ENCODE assay signal across 8 mouse cellular contexts in genomic region chr1:136466143-136466811, GRCm38 (mm10). TPM values are rescaled to one million over a fixed set of nuclear protein-coding genes. Genes with fewer than 3 reads are reported as not detected.
DNase-seq lines count a peak whose midpoint lies in the region; ATAC-seq lines count a peak whose summit lies in the region.

TSS of gene Kif14 (plus strand) at chr1:136466343.

- peak; percentile 98 for DNase-seq in CD4-positive, CD25-positive, alpha-beta regulatory T cell, adult 2 months (ENCODE audit: low read depth, low spot score)
- DNase-seq in fat pad, adult 2 months (ENCODE audit: extremely low read depth, low read depth, low spot score): peak; percentile 68
- peak; percentile 96 for DNase-seq in kidney, postnatal 14 days
- DNase-seq in liver, embryonic 13.5 days: peak; percentile 97
- DNase-seq in neural tube, embryonic 10.5 days (ENCODE audit: extremely low spot score, low spot score): peak; percentile 96

- peak within 1 kb of the TSS; percentile 75 for H3K9ac ChIP-seq in heart, embryonic 14.5 days (ENCODE audit: low read length)
- peak within 1 kb of the TSS; percentile 98 for H3K9ac ChIP-seq in liver, embryonic 13.5 days
- peak within 1 kb of the TSS; percentile 77 for H3K9ac ChIP-seq in stomach, embryonic 16.5 days (ENCODE audit: low read length)

- no peaks in the 10 kb centered on the region for H3K9me3 ChIP-seq in heart, embryonic 14.5 days (ENCODE audit: control insufficient read depth, low read length)
- no peaks in the 10 kb centered on the region for H3K9me3 ChIP-seq in liver, embryonic 13.5 days (replicated peaks)
- H3K9me3 ChIP-seq in stomach, embryonic 16.5 days (replicated peaks; ENCODE audit: control insufficient read depth, low read length): no peaks in the 10 kb centered on the region

- under 1% methylated on average over 48 of the region's 52 CpGs for WGBS in heart, embryonic 14.5 days
- under 1% methylated on average over 52 of the region's 52 CpGs for WGBS in liver, embryonic 13.5 days (ENCODE audit: insufficient replicate concordance)
- under 1% methylated on average over 52 of the region's 52 CpGs for WGBS in stomach, embryonic 16.5 days

- H3K4me2 ChIP-seq in heart, embryonic 14.5 days (ENCODE audit: low read length): peak within 1 kb of the TSS; percentile 99
- peak within 1 kb of the TSS; percentile 97 for H3K4me2 ChIP-seq in liver, embryonic 13.5 days
- peak within 1 kb of the TSS; percentile 98 for H3K4me2 ChIP-seq in stomach, embryonic 16.5 days (ENCODE audit: low read depth, low read length)

- peak; percentile 98 for ATAC-seq in heart, embryonic 14.5 days (ENCODE audit: insufficient number of reproducible peaks, insufficient read depth, low FRiP score, low read depth)
- ATAC-seq in liver, embryonic 13.5 days (ENCODE audit: low read depth): peak; percentile 100
- peak; percentile 99 for ATAC-seq in stomach, embryonic 16.5 days (ENCODE audit: insufficient read depth, low FRiP score)

- H3K4me3 ChIP-seq in brown adipose tissue, adult 24 weeks (ENCODE audit: insufficient read depth, low read depth, low read length): peak within 1 kb of the TSS; percentile 55
- H3K4me3 ChIP-seq in heart, embryonic 14.5 days (ENCODE audit: control insufficient read depth in 1 of 2, insufficient read depth in 1 of 2, low read depth in 1 of 2, low read length in 2 of 2): peak within 1 kb of the TSS; percentile 54 to 76
- peak within 1 kb of the TSS; percentile 95 for H3K4me3 ChIP-seq in liver, embryonic 13.5 days (replicated peaks)
- peak within 1 kb of the TSS; percentile 81 for H3K4me3 ChIP-seq in stomach, embryonic 16.5 days (replicated peaks; ENCODE audit: low read length)

- no peak within 1 kb of the TSS for H3K27ac ChIP-seq in brown adipose tissue, adult 24 weeks (replicated peaks; ENCODE audit: low read depth, low read length)
- no peak within 1 kb of the TSS; a peak in 1 of 4 replicates for H3K27ac ChIP-seq in heart, embryonic 14.5 days (replicated peaks in 1 of 2; ENCODE audit: control insufficient read depth in 1 of 2, insufficient read depth in 1 of 2, low read depth in 2 of 2, low read length in 2 of 2)
- H3K27ac ChIP-seq in liver, embryonic 13.5 days: peak within 1 kb of the TSS; percentile 91
- no peak within 1 kb of the TSS for H3K27ac ChIP-seq in stomach, embryonic 16.5 days (ENCODE audit: low read length)

- peaks cover 15% of the 10 kb centered on the region for H3K36me3 ChIP-seq in heart, embryonic 14.5 days (ENCODE audit: control insufficient read depth, insufficient read depth, low read length)
- H3K36me3 ChIP-seq in liver, embryonic 13.5 days: peaks cover 37% of the 10 kb centered on the region
- H3K36me3 ChIP-seq in stomach, embryonic 16.5 days (ENCODE audit: control insufficient read depth, insufficient read depth, low read length): no peaks in the 10 kb centered on the region

- H3K27me3 ChIP-seq in heart, embryonic 14.5 days (ENCODE audit: control insufficient read depth, insufficient read depth, low read length): no peaks in the 10 kb centered on the region
- no peaks in the 10 kb centered on the region; the same call in 1 of the 2 replicates for H3K27me3 ChIP-seq in liver, embryonic 13.5 days
- H3K27me3 ChIP-seq in stomach, embryonic 16.5 days (ENCODE audit: control insufficient read depth, insufficient read depth, low read length): no peaks in the 10 kb centered on the region

- no peaks in the 10 kb centered on the region; the same call in 1 of the 2 replicates for H3K4me1 ChIP-seq in brown adipose tissue, adult 24 weeks (ENCODE audit: control insufficient read depth, insufficient read depth, insufficient read length, low read length)
- H3K4me1 ChIP-seq in heart, embryonic 14.5 days (ENCODE audit: control insufficient read depth in 2 of 2, insufficient read depth in 2 of 2, low read length in 2 of 2): peaks cover 4 to 10% of the 10 kb centered on the region in 2 experiments; a peak in 2 of 4 replicates
- H3K4me1 ChIP-seq in liver, embryonic 13.5 days (replicated peaks): peaks cover 43% of the 10 kb centered on the region
- peaks cover 11% of the 10 kb centered on the region for H3K4me1 ChIP-seq in stomach, embryonic 16.5 days (ENCODE audit: control insufficient read depth, insufficient read depth, low read length)

RNA-seq across cellular contexts. Expression of gene Kif14, which starts in this region (rescaled TPM):
- not detected in 2 replicates for polyA plus RNA-seq in brown adipose tissue, adult 24 weeks (2012; ENCODE audit: insufficient read depth, insufficient read length, missing spikeins)
- polyA plus RNA-seq in heart, embryonic 14.5 days (2014; fragmentation: Nextera tagmentation; extraction: Ambion mirVana): 4.4 and 4.5 TPM in 2 replicates
- polyA plus RNA-seq in liver, embryonic 13.5 days (2015; fragmentation: Nextera tagmentation; extraction: Ambion mirVana): 4.8 and 6.7 TPM in 2 replicates
- polyA plus RNA-seq in stomach, embryonic 16.5 days (2015; fragmentation: Nextera tagmentation; extraction: Ambion mirVana): 4.3 and 5.2 TPM in 2 replicates
